In the genomic region with DNA sequence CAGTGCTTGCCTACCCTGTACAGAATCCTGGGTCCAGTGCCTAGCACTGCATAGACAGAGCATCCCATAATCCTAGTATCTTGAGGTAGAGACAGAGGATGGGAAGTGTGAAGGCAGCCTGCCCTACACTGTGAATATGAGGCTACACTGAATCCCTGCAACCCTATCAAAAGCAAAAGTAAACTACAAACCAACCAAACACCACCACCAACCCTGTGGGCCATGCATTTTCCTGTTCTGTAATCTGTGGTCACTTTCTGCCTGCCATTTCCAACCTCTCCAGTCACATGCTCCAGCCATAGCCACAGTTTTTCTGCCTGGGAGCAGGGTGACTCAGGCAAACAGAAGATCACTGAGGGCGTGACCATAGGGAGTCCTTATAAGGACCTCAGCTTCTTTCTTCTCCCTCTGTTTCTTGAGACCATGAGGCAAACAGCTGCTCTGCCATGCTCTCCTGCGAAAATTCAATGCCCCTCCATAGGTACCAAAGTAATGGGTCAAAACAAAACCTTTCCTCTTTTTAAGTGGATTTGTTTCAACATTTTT, we compare ENCODE assay signal across 27 mouse cellular contexts. TPM values are rescaled to one million over a fixed set of nuclear protein-coding genes. Genes with fewer than 3 reads are reported as not detected.
A peak's percentile ranks its signal among the peaks of the same experiment; 100 is the strongest.
DNase-seq lines count a peak whose midpoint lies in the region; ATAC-seq lines count a peak whose summit lies in the region.
"Not testable (repeated sequence)": the region's sequence is repeated elsewhere in the genome, so short reads cannot be mapped to it uniquely, and the experiment has no call there.
"Had no signal": no experiment of that assay in that cellular context is flagged by ENCODE, and none has a peak within 500 bp of the region (broad histone marks: within the 10 kb centered on the region; RNA-seq: fewer than 3 reads in every experiment).

No protein-coding gene starts in this region.

- not testable (repeated sequence) for H3K36me3 ChIP-seq in heart, embryonic 10.5 days; liver, embryonic 12.5 days; liver, embryonic 16.5 days (ENCODE audit: control insufficient read depth, insufficient read depth)

- DNase-seq in 416B (ENCODE audit: low read depth), result peak; percentile 12
- DNase-seq in fibroblast of lung, adult 2 months (ENCODE audit: low read depth), result peak; percentile 40
- DNase-seq in heart, embryonic 10.5 days (ENCODE audit: low spot score), result peak; percentile 75
- DNase-seq in lung, postnatal 36 days, result peak; percentile 22

- WGBS in heart, embryonic 10.5 days, result 70% methylated on average over 2 of the region's 2 CpGs
- 45% methylated on average over 2 of the region's 2 CpGs for WGBS in liver, embryonic 12.5 days (ENCODE audit: insufficient replicate concordance)
- WGBS in liver, embryonic 16.5 days (ENCODE audit: insufficient replicate concordance), result 28% methylated on average over 2 of the region's 2 CpGs

- H3K9ac ChIP-seq in liver, embryonic 12.5 days; liver, embryonic 16.5 days (ENCODE audit: low read depth, low read length): not testable (repeated sequence)

- H3K9me3 ChIP-seq in heart, embryonic 10.5 days; liver, embryonic 12.5 days (replicated peaks); liver, embryonic 16.5 days (replicated peaks; ENCODE audit: control insufficient read depth, low read length): not testable (repeated sequence)

- H3K27ac ChIP-seq in heart, embryonic 10.5 days; liver, embryonic 12.5 days; liver, embryonic 16.5 days (ENCODE audit: low read length): not testable (repeated sequence)

- not testable (repeated sequence) for H3K4me3 ChIP-seq in heart, embryonic 10.5 days; liver, embryonic 12.5 days; liver, embryonic 16.5 days (ENCODE audit: low read depth, low read length)

- not testable (repeated sequence) for H3K4me1 ChIP-seq in heart, embryonic 10.5 days; liver, embryonic 16.5 days (ENCODE audit: control insufficient read depth, low read depth, low read length)
- peaks cover 23% of the 10 kb centered on the region for H3K4me1 ChIP-seq in liver, embryonic 12.5 days

- not testable (repeated sequence) for H3K27me3 ChIP-seq in heart, embryonic 10.5 days (ENCODE audit: insufficient read depth, poor library complexity, severe bottlenecking); liver, embryonic 12.5 days (replicated peaks); liver, embryonic 16.5 days (ENCODE audit: control insufficient read depth, insufficient read depth, low read depth, low read length)

- not testable (repeated sequence) for H3K4me2 ChIP-seq in liver, embryonic 12.5 days; liver, embryonic 16.5 days (ENCODE audit: low read depth, low read length)

- peak; percentile 64 for ATAC-seq in liver, embryonic 12.5 days
- peak; percentile 50; the same call in 1 of the 2 replicates for ATAC-seq in liver, embryonic 16.5 days (ENCODE audit: low read depth)
- peak; percentile 92 for ATAC-seq in megakaryocyte progenitor cell, adult 5-6 weeks (replicated peaks; ENCODE audit: poor library complexity)

RNA-seq across cellular contexts. Expression of a gene that starts 3.5 kb away (rescaled TPM):
- not detected in 2 replicates for polyA plus RNA-seq in heart, embryonic 10.5 days (2016; fragmentation: Nextera tagmentation; extraction: Ambion mirVana)
- polyA plus RNA-seq in liver, embryonic 12.5 days (2016; fragmentation: Nextera tagmentation; extraction: Ambion mirVana), result not detected in 2 replicates
- polyA plus RNA-seq in liver, embryonic 16.5 days (2015; fragmentation: Nextera tagmentation; extraction: Ambion mirVana), result 0.22 TPM in 1 of 2 replicates, not detected in the other
- not detected in 2 replicates for total RNA-seq in megakaryocyte progenitor cell, adult 5-6 weeks (2015)
- not detected in 2 replicates for total RNA-seq in megakaryocyte progenitor cell, adult 5-6 weeks (2017)
- total RNA-seq: adrenal gland, adult 8-10 months; adrenal gland, postnatal 25 days; ES-E14; gastrocnemius, adult 8-10 months; gastrocnemius, postnatal 25 days; heart, adult 8-10 months; heart, postnatal 10 days; heart, postnatal 36 days; hindbrain, postnatal 0 days had no signal
- polyA plus RNA-seq: activated CD4-positive, CD25-positive, alpha-beta regulatory T cell, adult 4 months; embryonic facial prominence, embryonic 12.5 days; embryonic facial prominence, embryonic 15.5 days; forebrain, embryonic 12.5 days; forebrain, embryonic 15.5 days; gonadal fat pad, adult 2 months; heart, embryonic 12.5 days; heart, embryonic 15.5 days; hindbrain, embryonic 11.5 days; hindbrain, embryonic 14.5 days; hindbrain, postnatal 0 days; inflammation-experienced regulatory T-cells, adult 6 months had no signal

RNA-seq across cellular contexts. Expression of a gene that starts 41.7 kb away (rescaled TPM):
- polyA plus RNA-seq in heart, embryonic 10.5 days (2016; fragmentation: Nextera tagmentation; extraction: Ambion mirVana), result not detected in 2 replicates
- polyA plus RNA-seq in liver, embryonic 12.5 days (2016; fragmentation: Nextera tagmentation; extraction: Ambion mirVana), result not detected in 2 replicates
- not detected in 2 replicates for polyA plus RNA-seq in liver, embryonic 16.5 days (2015; fragmentation: Nextera tagmentation; extraction: Ambion mirVana)
- not detected in 2 replicates for total RNA-seq in megakaryocyte progenitor cell, adult 5-6 weeks (2015)
- total RNA-seq in megakaryocyte progenitor cell, adult 5-6 weeks (2017), result not detected in 2 replicates
- total RNA-seq: adrenal gland, adult 8-10 months; adrenal gland, postnatal 25 days; ES-E14; gastrocnemius, adult 8-10 months; gastrocnemius, postnatal 25 days; heart, adult 8-10 months; heart, postnatal 10 days; heart, postnatal 36 days; hindbrain, postnatal 0 days had no signal
- polyA plus RNA-seq: activated CD4-positive, CD25-positive, alpha-beta regulatory T cell, adult 4 months; embryonic facial prominence, embryonic 12.5 days; embryonic facial prominence, embryonic 15.5 days; forebrain, embryonic 12.5 days; forebrain, embryonic 15.5 days; gonadal fat pad, adult 2 months; heart, embryonic 12.5 days; heart, embryonic 15.5 days; hindbrain, embryonic 11.5 days; hindbrain, embryonic 14.5 days; hindbrain, postnatal 0 days; inflammation-experienced regulatory T-cells, adult 6 months had no signal

Comparison
In these comparisons a context has a peak if more than half of its experiments do, and no peak if none do; other contexts are left out.
1. DNase-seq: peak in every context shown above with its lines; median percentile 75 in heart, embryonic 10.5 days; 40 in fibroblast of lung, adult 2 months; 22 in lung, postnatal 36 days; 12 in 416B.